Mouse (Mus musculus) embryo, embryonic 10 days (tissue): ENCODE measurements around the gene Nkx1-1.
A peak's percentile ranks its signal among the peaks of the same experiment; 100 is the strongest.

Experiments used
- DNase-seq: peaks from one replicate; pipeline ENCODE4 v3.0.0-alpha.2; 2015; ENCODE audit warnings: low spot score

Nkx1-1 gene

GRCm38 (mm10) chr5:33433201-33434138, at the start of gene Nkx1-1:
TSS of gene Nkx1-1 (minus strand) at chr5:33433976.
- peak; percentile 29 for DNase-seq

- DNase-seq = no peak
Measured at GRCm38 (mm10) chr5:33481318-33481685, 47.5 kb upstream of the Nkx1-1 start.

GRCm38 (mm10) chr5:33480582-33481317, 47.0 kb upstream of the Nkx1-1 start:
- no peak for DNase-seq

GRCm38 (mm10) chr5:33465464-33465863, 31.7 kb upstream of the Nkx1-1 start:
- no peak for DNase-seq

- no peak for DNase-seq
Measured at GRCm38 (mm10) chr5:33464390-33464789, 30.6 kb upstream of the Nkx1-1 start.

- DNase-seq = no peak
Measured at GRCm38 (mm10) chr5:33459111-33459510, 25.3 kb upstream of the Nkx1-1 start.

GRCm38 (mm10) chr5:33458132-33458622, 24.4 kb upstream of the Nkx1-1 start:
- DNase-seq = no peak

GRCm38 (mm10) chr5:33455737-33456136, 22.0 kb upstream of the Nkx1-1 start:
- no peak for DNase-seq

- no peak for DNase-seq
Measured at GRCm38 (mm10) chr5:33443794-33444193, 10.0 kb upstream of the Nkx1-1 start.

GRCm38 (mm10) chr5:33442927-33443710, 9.3 kb upstream of the Nkx1-1 start:
- DNase-seq = peak; percentile 42

GRCm38 (mm10) chr5:33438214-33438613, 4.4 kb upstream of the Nkx1-1 start:
- peak; percentile 99 for DNase-seq

- DNase-seq = no peak
Measured at GRCm38 (mm10) chr5:33435941-33436340, 2.2 kb upstream of the Nkx1-1 start.

GRCm38 (mm10) chr5:33435151-33435550, 1.4 kb upstream of the Nkx1-1 start:
- peak; percentile 36 for DNase-seq

- DNase-seq = no peak
Measured at GRCm38 (mm10) chr5:33434141-33434780, 485 bp upstream of the Nkx1-1 start.

GRCm38 (mm10) chr5:33432057-33432935, 1.5 kb downstream of the Nkx1-1 start:
- DNase-seq = peak; percentile 58

GRCm38 (mm10) chr5:33431173-33432005, 2.4 kb downstream of the Nkx1-1 start:
- DNase-seq = peak; percentile 45

GRCm38 (mm10) chr5:33430511-33431172, 3.1 kb downstream of the Nkx1-1 start:
- peak; percentile 35 for DNase-seq

- DNase-seq = no peak
Measured at GRCm38 (mm10) chr5:33430106-33430505, 3.7 kb downstream of the Nkx1-1 start.

- DNase-seq = no peak
Measured at GRCm38 (mm10) chr5:33427461-33427860, 6.3 kb downstream of the Nkx1-1 start.
